Mouse (Mus musculus) T-helper 1 cell (primary cell): ENCODE data around the gene Arhgef17.
"Not testable (repeated sequence)": the region's sequence is repeated elsewhere in the genome, so short reads cannot be mapped to it uniquely, and the experiment has no call there.

Source experiments
- in situ Hi-C: fragments of 300-600 bp; cut with MboI, MseI; formaldehyde crosslinking; loops from one replicate; pipeline ENCODE4 v1.15.1; 2025; ENCODE audit warnings: high pct_unique_total_duplicates

Gene Arhgef17

DNA sequence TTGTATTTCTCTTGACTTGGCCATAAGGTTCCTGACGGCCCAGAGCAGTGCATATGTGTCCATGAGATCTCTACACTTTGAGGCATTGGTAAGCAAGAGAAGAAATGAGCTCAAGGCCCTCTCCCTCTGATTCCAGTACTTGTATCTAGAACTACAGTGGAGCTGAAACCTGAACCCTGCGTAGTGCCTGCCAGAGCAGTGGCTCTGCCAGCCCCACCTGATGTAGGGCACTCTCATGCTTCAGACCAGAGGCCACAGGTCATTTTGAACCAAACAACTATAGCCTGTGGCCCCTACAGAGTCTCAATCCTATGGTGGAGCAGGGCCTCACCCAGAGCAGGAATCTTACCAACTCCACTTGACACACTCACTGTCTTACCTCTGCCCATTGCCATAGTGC, 82.4 kb downstream of the Arhgef17 start:
- in situ Hi-C loops, result no loop called here

DNA sequence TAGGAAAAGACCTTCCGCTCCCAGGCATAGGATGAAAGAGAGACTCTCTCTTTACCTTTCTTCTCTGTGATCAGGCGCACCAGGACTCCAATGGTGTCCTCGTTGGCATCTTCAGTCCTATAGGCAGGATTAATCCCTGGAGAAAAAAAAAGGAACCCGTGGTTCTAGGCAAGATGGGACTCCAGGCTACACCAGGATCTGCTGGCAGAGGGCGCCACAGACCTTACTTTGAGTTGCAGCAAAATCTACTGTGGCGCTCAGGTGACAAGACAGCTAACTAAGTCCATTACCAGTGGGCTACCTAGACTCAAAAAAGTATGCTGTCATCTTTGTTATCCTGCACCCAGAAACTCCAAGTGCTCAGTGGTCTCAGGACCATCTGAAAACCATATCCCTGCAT, 83.2 kb downstream of the Arhgef17 start:
- in situ Hi-C loops, result no loop called here

DNA sequence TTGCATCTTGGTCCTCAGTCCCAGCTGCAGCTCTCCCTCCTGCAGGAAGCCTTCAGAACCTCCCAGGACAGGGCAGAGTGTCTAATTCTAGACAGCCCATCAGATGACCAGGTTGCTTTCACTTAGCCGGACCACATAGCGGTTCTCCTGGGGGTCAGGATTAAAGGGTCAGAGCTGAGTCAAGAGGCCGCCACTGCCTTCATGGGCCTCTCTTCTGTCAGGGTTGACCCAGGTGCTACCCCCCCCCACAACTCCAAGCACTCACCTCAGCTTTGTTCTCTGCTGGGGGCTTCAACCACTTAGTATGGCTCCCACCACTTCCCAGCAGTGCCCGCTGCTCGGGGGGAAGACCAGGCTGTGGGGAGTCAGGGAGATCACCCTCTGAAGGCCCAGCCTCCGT, 84.8 kb downstream of the Arhgef17 start:
- in situ Hi-C loops, result no loop called here

DNA sequence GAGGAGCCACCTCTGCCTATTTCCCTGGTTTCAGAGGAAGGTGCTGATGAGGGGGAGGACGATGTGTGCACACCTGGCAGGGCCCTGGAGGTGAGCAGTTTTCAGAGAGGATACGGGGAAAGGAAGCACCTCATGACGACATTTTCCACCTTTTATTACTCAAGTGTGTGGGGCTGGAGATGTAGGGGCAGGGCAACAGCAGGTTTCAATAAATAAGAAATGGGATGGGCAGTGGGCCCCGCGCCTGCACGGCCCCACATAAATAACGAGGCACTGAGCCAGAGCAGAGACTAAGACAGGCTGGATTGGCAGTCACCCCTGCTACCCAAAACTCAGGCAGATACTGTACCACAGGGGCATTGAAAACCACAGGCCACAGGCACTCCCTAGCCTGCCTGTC, 85.9 kb downstream of the Arhgef17 start:
- in situ Hi-C loops, result not testable (repeated sequence)

DNA sequence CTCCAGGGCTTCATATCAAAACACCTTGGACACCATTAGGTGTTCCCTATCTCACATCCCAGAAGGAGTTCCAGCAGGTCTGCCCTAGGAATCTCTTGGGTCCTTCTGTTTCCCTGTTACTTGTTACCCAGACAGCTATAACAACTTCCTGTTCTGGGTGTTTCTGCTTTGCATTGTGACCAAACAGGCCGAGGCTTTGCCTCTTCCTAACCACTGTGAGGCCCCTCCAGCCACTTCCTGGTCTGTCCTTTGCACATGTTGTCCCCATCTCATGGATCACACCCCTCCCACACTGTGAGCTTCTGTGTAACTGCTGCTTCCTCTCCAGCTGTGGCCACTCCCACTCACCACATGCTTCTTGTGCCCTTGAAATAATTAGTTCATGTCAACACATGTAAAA, 86.5 kb downstream of the Arhgef17 start:
- in situ Hi-C loops, result no loop called here

DNA sequence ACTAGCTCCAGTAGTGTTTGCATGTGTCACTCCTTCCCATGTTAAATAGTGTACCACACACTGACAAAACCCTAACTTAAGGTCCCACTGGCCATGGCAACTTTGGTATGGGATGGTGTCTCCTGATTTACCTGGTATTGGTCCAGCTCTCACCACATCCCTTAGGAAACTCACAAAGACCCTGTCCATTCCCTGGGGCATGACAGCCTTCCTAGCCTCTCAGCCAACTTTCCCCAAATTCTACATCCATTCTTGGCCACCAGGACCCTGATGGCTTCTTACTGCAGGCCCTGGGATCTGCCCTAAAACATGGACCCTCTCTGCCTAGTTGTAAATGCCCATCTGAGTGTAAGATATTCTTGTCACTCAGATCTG, 86.9 kb downstream of the Arhgef17 start:
- in situ Hi-C loops, result no loop called here

DNA sequence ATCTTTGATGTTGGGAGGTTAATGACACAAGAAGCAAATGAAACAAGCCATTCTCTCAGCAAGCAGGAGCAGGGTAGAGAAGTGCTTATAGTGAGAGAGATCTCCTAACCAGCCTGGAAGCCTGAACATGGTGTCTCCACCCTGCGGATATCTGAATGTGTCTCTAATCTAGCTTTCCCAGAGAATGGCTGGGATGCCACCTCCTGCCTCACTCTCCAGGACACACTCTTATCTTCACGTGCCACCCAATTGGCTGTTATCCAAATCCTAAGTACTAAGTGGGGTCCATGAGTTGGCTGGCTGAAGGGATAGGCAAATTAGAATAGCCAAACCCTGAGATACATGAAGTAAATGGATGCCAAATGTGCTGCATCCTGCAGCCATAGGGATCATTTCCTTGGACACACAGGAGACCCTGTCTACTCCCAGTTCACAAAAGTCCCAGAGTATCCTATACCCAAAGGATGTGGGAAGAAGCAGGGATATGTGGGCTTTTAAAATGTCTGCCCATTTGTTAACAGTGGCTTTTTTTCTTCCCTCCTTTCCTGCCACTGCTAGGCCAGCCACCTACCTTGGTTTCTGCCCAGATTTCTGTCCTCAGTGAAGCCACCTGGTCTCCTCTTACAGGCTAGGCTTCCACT, 87.4 kb downstream of the Arhgef17 start:
- in situ Hi-C loops, result no loop called here

DNA sequence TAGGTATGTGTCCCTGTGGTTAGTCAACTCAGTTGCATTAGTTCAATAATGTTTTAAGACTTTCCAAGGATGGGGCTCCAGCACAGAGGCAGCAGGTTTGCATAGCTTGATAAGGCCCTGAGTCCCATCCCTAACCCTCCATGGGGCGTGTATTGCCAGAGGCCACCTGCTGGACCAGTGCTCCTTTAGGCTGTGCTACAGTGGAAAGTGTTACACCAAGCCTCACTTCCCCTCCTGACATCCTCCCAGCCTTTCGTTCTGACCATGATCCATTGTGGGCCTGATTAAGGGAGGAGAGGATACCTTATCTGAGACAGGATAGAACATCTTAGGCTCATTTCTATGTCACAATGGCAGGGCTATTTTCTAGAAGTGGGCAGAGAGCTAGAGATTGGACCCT, 88.0 kb downstream of the Arhgef17 start:
- in situ Hi-C loops, result no loop called here

DNA sequence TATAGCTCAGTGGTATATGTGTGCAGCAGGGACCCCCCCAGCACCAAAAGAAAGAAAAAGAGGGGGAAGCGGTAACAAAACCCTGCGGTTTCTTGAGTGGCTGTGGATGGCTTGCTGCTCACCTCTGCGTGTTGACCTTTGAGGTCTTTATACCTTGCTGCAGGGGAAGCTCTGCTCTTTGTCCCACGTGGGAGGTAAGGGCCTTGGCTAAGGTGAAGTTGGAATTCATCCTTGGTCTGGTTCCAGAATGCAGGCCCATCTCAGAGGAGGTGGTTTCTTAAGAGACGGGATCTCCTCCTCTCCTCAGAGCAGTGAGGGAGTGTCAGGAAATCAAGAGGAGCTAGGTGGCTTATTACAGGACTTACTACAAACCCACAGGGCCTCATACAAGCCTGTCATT, 89.7 kb downstream of the Arhgef17 start:
- in situ Hi-C loops, result no loop called here

DNA sequence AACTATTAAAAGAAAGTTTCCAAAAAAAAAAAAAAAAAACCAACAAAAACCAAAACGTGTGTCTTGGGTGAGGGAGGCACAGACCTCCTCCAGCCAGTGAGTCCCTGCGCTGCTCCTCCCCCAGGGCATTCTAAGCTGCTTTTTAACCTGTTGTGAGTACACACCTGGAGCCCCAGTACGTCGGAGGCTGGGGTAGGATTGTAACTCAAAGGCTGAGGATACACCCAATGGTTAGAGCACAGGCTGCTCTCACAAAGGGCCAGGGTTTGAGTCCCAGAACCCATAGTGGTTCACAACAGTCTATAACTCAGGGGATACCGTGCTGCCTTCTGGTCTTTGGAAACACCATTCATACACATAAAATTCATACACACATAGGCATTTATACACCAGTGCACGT, 90.3 kb downstream of the Arhgef17 start:
- in situ Hi-C loops, result no loop called here

DNA sequence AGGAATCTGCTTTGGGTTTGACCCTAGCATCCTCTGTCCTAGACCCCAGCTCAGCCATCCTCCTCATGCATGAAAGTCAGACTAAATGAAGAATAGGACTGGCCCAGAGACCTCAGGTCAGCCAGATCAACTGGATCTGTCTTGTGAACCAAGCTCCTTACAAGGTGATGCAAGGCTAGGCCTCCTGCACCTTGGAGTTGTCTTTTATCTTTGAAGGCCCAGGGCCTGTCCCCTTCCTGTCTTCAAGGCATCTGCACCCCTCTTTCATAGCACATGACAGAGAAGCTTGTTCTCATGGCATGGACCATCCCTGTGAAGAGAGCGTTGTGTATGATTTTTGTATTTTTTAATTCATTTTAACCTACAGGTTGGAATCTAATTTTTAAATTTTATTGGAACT, 91.0 kb downstream of the Arhgef17 start:
- in situ Hi-C loops, result no loop called here

DNA sequence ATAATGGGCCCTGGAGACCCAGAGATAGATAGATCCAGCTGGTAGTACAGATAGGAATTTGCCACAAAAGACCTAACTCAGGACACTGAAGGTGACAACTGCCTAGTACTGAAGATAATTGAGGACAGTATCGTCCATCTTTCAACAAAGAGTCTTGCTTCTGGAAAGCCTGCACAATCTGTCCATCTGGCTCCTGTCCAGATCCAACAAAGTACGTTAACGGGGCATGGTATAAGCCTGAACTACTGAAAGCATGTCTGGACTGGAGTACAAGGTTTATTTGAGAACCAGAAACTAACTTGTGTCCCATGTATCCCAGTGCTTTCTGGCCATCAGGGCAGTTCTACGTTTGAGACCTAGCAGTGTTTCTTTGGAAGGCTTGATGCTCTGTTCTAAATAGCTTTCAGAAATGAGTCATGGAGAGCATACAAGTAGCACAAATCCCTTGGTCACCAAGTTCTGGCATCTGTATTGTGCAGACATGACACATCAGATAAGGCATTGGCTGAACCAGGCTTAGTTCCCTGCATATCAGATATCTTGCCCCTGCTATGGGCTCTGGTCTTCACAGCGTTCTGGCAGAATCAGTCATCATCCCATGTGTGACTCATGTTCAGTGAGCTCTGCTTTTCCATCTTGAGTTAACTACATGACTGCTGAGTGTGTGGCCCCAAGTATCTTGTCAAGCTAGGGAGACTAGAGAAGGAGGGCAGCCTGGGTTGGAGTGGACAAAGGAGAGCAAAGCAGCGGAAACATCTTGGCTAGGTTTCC, 92.1 kb downstream of the Arhgef17 start:
- in situ Hi-C loops, result no loop called here

DNA sequence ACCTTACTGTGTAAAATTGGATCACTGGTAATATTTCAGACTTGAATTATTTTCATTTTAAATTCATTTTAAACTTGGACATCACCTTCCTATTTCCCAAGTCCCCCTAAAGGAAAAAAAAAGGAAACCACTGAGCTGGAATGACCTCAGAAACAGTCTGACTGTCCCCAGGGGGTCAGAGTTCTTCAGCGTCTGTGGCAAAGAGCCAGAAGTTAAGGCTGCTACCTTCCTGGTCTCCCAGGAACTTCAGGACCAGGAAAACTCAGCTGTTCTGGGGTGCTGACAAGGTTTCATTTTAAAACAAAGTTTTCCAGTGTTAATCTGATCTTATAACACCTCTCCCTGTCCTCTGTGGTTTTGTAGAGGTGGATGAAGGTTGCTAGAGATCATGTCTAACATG, 94.2 kb downstream of the Arhgef17 start:
- in situ Hi-C loops, result no loop called here

DNA sequence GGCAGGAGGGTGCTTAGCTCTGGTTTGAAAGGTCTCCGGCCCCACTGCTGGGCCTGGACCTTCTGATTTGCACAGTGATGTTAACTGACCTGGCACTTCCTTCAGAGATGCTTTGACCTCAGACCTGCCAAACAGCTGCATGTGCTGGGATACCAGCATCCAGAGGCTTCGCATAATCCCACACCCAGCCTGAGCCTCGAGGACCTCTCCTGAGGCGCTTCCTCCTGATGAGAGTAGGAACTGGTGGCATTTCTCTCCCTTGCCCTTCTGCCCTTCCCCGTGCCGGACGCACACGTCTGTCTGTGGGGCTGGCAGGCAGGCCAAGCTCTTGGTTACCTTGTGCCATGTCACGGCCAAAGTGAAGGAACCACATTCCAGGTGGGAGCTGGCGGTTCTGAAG, 95.2 kb downstream of the Arhgef17 start:
- in situ Hi-C loops, result no loop called here

DNA sequence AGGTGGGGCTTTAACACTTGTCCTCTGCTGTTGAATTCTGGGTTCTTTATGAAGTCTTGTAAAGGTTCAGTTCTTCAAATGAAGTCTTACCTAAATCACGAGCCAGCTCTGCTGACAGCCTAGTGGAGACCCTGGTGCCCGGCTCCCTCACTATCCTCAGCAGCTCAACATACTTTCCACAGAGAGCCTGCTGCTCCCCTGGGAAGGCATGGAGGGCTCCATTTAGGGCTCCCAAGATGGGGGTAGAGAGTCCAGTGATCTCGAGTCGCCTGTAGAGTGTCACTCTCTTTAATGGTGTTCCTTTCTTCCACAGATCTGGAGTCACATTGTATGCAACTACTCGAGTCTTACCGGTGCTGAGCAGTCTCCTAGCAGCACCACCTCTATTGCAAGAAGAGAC, 96.2 kb downstream of the Arhgef17 start:
- in situ Hi-C loops, result no loop called here

DNA sequence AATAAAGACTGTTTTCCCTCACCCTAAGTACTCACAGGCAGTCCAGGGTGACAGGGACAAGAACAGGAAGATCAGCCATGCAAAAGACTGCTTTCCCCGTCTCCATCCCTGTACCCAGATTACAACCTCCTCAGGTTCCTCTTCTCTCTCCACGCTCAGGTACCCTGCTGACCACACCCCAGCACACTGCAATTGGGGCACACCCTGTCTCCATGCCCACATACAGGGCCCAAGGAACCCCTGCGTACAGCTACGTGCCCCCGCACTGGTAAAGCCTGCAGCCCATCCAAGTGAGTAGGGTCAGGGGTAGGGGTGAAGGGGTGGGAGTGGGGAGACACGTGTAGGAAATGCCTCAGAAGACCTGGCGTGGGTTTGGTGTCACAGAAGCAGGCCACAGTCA, 96.7 kb downstream of the Arhgef17 start:
- in situ Hi-C loops, result no loop called here

DNA sequence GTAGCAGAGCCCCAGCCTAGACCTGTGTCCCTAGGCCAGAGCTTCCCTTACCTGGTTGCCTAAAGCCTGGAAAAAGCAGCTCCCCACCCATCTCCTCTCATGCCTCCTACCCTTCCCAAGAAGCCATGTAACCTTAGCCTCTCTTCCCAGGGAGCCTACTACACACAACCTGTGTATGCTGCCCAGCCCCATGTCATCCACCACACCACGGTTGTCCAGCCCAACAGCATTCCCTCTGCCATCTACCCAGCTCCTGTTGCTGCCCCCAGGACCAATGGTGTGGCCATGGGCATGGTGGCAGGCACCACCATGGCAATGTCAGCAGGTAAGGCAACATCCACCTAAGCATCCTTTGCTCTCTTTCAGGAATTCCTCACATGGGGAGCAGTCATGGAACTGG, 98.0 kb downstream of the Arhgef17 start:
- in situ Hi-C loops, result no loop called here

DNA sequence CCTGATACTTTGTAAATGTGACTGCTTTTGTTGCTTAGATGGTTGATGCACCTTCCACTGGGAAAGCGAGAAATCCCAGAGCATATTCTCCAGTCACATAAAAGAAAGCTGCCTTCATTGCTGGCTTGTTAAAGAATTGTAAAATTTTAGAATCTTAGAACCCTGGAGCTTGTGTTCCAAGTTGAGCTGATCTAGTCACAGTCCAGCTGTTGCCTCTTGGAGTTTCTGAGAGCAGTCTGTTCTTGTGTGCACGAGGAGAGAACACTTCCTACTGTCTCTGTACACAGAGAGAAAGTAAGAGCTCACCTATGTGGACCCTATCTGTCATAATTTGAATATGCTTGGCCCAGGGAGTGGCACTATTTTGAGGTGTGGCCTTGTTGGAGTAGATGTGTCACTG, 103.4 kb downstream of the Arhgef17 start:
- in situ Hi-C loops, result no loop called here

DNA sequence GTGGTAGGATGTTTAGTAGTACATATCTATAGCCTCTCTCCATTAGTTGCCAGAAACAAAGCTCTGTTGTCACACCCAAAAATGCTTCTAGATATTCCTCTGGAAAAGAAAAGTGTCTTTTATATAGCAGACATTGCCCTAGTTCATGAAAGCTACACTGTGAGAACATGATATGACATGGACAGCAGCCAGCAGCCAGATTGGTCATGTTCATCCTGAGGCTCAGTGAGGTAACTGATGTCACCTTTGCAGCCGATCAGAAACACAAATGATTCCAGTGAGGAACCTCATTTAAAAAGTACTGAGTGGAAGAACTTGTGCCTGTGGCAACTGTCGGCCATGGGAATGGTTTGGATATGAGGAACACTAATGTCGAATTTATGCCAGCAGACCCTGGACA, 107.2 kb downstream of the Arhgef17 start:
- in situ Hi-C loops, result no loop called here
